Mouse (Mus musculus) olfactory bulb, adult 2 months (tissue): ENCODE measurements around the gene Gm136. TPM values are rescaled to one million over a fixed set of nuclear protein-coding genes. Genes with fewer than 3 reads are reported as not detected.

Experiments used
- H3K27ac ChIP-seq: fragments of 200-500 bp; 2 replicates; pipeline ENCODE4 v1.5.1; 2012; ENCODE audit warnings: low read depth, low read length; ENCODE audit not compliant: insufficient read depth
- H3K4me1 ChIP-seq: fragments of 200-500 bp; 2 replicates; pipeline ENCODE4 v1.6.1; 2012; ENCODE audit warnings: low read length; ENCODE audit not compliant: control insufficient read depth, insufficient read depth
- H3K4me3 ChIP-seq: fragments of 200-500 bp; 2 replicates; pipeline ENCODE4 v1.5.1; 2012; ENCODE audit warnings: mild to moderate bottlenecking, low read depth, low read length, moderate library complexity; ENCODE audit not compliant: insufficient read depth
- CTCF ChIP-seq: fragments of 200-500 bp; IDR thresholded peaks from 2 replicates; pipeline ENCODE4 v1.5.1; 2012; ENCODE audit warnings: low read depth, mild to moderate bottlenecking, low read length, moderate library complexity; ENCODE audit not compliant: insufficient read depth
- POLR2A ChIP-seq: fragments of 200-500 bp; IDR thresholded peaks from 2 replicates; pipeline ENCODE4 v1.6.1; 2012; ENCODE audit warnings: mild to moderate bottlenecking, low read depth, low read length, moderate library complexity; ENCODE audit not compliant: insufficient read depth
- WGBS: fragments of 180-500 bp; shearing (Covaris S2); methylation state at CpG from one replicate; pipeline ENCODE4 v1.1.7; 2018; 5-methylcytosine and 5-hydroxymethylcytosine counted together
- polyA plus RNA-seq: library from polyadenylated mRNA; stranded (reverse); fragments of >200 nt; gene quantifications from 2 replicates; pipeline ENCODE4 v1.2.4, GENCODE M21; 2012; ENCODE audit warnings: low replicate concordance; ENCODE audit not compliant: missing spikeins, insufficient read depth, insufficient read length

Gene Gm136
- polyA plus RNA-seq: not detected in 2 replicates

GRCm38 (mm10) chr4:34756163-34756562 is at the start of gene Gm136:
Gm136 (minus strand) TSS chr4:34756263.
- WGBS: 70% methylated on average over 1 of the region's 1 CpGs

GRCm38 (mm10) chr4:34801166-34802034 is 45.3 kb upstream of the Gm136 start:
- Histone ChIP-seq H3K4me3 (no peak overlapping the region), H3K4me1 (no peaks in the 10 kb centered on the region), H3K27ac (no peak overlapping the region)
- TF ChIP-seq CTCF (no peak), POLR2A (no peak)
- 84% methylated on average over 14 of the region's 14 CpGs for WGBS

More at GRCm38 (mm10) chr4:34756163-34756562, at the start of gene Gm136:
- no peak within 1 kb of the TSS for H3K4me3 ChIP-seq
- H3K4me1 ChIP-seq: no peaks in the 10 kb centered on the region
- no peak within 1 kb of the TSS for H3K27ac ChIP-seq
- TF ChIP-seq POLR2A (no peak), CTCF (no peak)

GRCm38 (mm10) chr4:34798005-34798404 is 41.9 kb upstream of the Gm136 start:
- WGBS: 83% methylated on average over 2 of the region's 2 CpGs
- TF ChIP-seq CTCF (no peak), POLR2A (no peak)
- Histone ChIP-seq H3K4me3 (no peak overlapping the region), H3K27ac (no peak overlapping the region), H3K4me1 (no peaks in the 10 kb centered on the region)

- H3K4me1 ChIP-seq: no peaks in the 10 kb centered on the region
- H3K27ac ChIP-seq: no peak overlapping the region
- H3K4me3 ChIP-seq: no peak overlapping the region
- WGBS: 66% methylated on average over 8 of the region's 8 CpGs
- TF ChIP-seq CTCF (no peak), POLR2A (no peak)
Observed at GRCm38 (mm10) chr4:34797294-34797983, 41.4 kb upstream of the Gm136 start.

- Histone ChIP-seq H3K4me3 (no peak overlapping the region), H3K27ac (no peak overlapping the region), H3K4me1 (no peaks in the 10 kb centered on the region)
- TF ChIP-seq POLR2A: no peak
- no peak for TF ChIP-seq CTCF
- WGBS: 63% methylated on average over 5 of the region's 5 CpGs
Observed at GRCm38 (mm10) chr4:34796294-34796693, 40.2 kb upstream of the Gm136 start.

GRCm38 (mm10) chr4:34786476-34786875 is 30.4 kb upstream of the Gm136 start:
- WGBS: 90% methylated on average over 3 of the region's 3 CpGs
- Histone ChIP-seq H3K4me1 (no peaks in the 10 kb centered on the region), H3K4me3 (no peak overlapping the region), H3K27ac (no peak overlapping the region)
- TF ChIP-seq POLR2A (no peak), CTCF (no peak)

- no peak for TF ChIP-seq CTCF
- 72% methylated on average over 2 of the region's 2 CpGs for WGBS
Observed at GRCm38 (mm10) chr4:34785646-34786045, 29.6 kb upstream of the Gm136 start.

GRCm38 (mm10) chr4:34784865-34785264 is 28.8 kb upstream of the Gm136 start:
- no peak overlapping the region for H3K27ac ChIP-seq
- no peak overlapping the region for H3K4me3 ChIP-seq
- H3K4me1 ChIP-seq: no peaks in the 10 kb centered on the region
- no peak for TF ChIP-seq POLR2A
- no peak for TF ChIP-seq CTCF
- WGBS: 56% methylated on average over 5 of the region's 5 CpGs

More at GRCm38 (mm10) chr4:34785646-34786045, 29.6 kb upstream of the Gm136 start:
- Histone ChIP-seq H3K27ac (no peak overlapping the region), H3K4me1 (no peaks in the 10 kb centered on the region), H3K4me3 (no peak overlapping the region)

- Histone ChIP-seq H3K4me1 (no peaks in the 10 kb centered on the region), H3K4me3 (no peak overlapping the region), H3K27ac (no peak overlapping the region)
- 22% methylated on average over 4 of the region's 4 CpGs for WGBS
- TF ChIP-seq POLR2A (no peak), CTCF (no peak)
Observed at GRCm38 (mm10) chr4:34782730-34783129, 26.7 kb upstream of the Gm136 start.
